ENCODE assay signal across 25 mouse cellular contexts in the genomic region with DNA sequence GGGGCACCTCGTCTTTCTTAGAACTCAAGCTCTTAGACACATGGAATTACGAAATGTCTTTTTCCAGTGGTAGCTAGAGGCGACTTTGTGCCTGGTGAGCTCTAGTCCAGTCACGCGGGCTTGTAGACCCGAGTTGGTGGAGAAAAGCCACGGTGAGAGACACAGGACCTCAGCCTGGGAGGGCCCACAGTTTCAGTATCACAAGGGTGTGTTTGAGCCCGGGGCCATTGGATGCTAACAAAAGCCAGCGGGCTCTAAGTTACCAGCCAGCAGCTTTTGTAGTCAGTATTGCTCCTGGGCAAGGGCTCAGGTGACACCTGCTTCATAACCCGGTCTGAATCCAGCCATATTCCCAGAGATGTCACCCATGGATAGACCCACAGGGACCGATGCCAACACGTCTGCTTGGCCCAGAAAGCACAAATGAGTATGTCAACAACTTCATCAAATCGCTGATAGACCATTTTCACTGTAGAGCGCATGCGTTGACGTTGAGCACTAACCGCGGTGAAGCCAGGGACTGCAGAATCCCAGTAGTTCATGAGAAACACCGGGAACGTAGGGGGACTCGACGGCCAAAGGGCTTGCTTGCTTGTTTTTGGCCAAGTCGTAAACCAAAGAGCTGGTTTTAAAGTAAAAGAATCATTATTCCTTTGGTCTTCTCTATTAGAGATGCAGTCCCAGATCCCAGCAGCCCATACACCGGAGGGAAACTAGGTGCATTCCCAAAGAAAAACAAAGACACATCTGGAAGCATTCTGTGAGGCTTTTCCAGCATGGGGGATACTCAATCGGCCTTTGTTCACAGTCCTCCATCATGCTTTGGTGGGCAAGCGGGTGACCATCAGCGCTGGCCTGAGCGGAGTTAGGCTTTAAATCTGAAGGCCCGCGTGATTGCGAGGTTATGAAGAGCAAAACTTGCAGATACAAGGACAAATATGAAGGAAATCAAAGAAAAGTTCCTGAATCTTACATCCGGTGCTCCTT. TPM values are rescaled to one million over a fixed set of nuclear protein-coding genes. Genes with fewer than 3 reads are reported as not detected.
A peak's percentile ranks its signal among the peaks of the same experiment; 100 is the strongest.
DNase-seq lines count a peak whose midpoint lies in the region; ATAC-seq and TF ChIP-seq lines count a peak whose summit lies in the region.
"Had no signal": no experiment of that assay in that cellular context is flagged by ENCODE, and none has a peak within 500 bp of the region (broad histone marks: within the 10 kb centered on the region; RNA-seq: fewer than 3 reads in every experiment).

No protein-coding gene starts in this region.

- no peak overlapping the region for H3K9ac ChIP-seq in hindbrain, embryonic 14.5 days
- peak overlapping the region; percentile 71; the same call in 1 of the 2 replicates for H3K9ac ChIP-seq in ES-E14 (ENCODE audit: insufficient read depth, low read depth, low read length, poor library complexity, severe bottlenecking)
- H3K9ac ChIP-seq in limb, embryonic 13.5 days: no peak overlapping the region
- H3K9ac ChIP-seq: forebrain, postnatal 0 days; heart, embryonic 12.5 days; lung, embryonic 14.5 days; midbrain, embryonic 12.5 days; neural tube, embryonic 12.5 days had no signal

- no peaks in the 10 kb centered on the region for H3K27me3 ChIP-seq in hindbrain, embryonic 10.5 days (ENCODE audit: insufficient read depth, poor library complexity, severe bottlenecking)
- H3K27me3 ChIP-seq in hindbrain, embryonic 14.5 days (ENCODE audit: control insufficient read depth, insufficient read depth, low read length): no peaks in the 10 kb centered on the region
- H3K27me3 ChIP-seq in embryonic facial prominence, embryonic 10.5 days (replicated peaks; ENCODE audit: low read depth, poor library complexity, severe bottlenecking): no peaks in the 10 kb centered on the region
- H3K27me3 ChIP-seq in limb, embryonic 13.5 days: no peaks in the 10 kb centered on the region
- H3K27me3 ChIP-seq: heart, embryonic 12.5 days; neural tube, embryonic 12.5 days had no signal

- H3K4me1 ChIP-seq in hindbrain, embryonic 10.5 days (replicated peaks): peaks cover 56% of the 10 kb centered on the region
- no peaks in the 10 kb centered on the region for H3K4me1 ChIP-seq in hindbrain, embryonic 14.5 days (replicated peaks; ENCODE audit: control insufficient read depth, insufficient read depth, low read length)
- peaks cover 22 to 58% of the 10 kb centered on the region in 2 experiments for H3K4me1 ChIP-seq in ES-E14 (ENCODE audit: control insufficient read depth in 2 of 2, insufficient read depth in 2 of 2, low read length in 2 of 2, poor library complexity in 1 of 2)
- peaks cover 90% of the 10 kb centered on the region for H3K4me1 ChIP-seq in embryonic facial prominence, embryonic 10.5 days
- H3K4me1 ChIP-seq in limb, embryonic 13.5 days: peaks cover 77% of the 10 kb centered on the region

- ATAC-seq in hindbrain, embryonic 14.5 days (ENCODE audit: low FRiP score): no peak
- no peak for ATAC-seq in limb, embryonic 13.5 days (ENCODE audit: low FRiP score, low read depth)
- ATAC-seq in cerebellum, adult (ENCODE audit: insufficient number of reproducible peaks, low FRiP score, low TSS enrichment): no peak
- ATAC-seq: forebrain, postnatal 0 days; Patski had no signal

- H3K36me3 ChIP-seq in hindbrain, embryonic 10.5 days: no peaks in the 10 kb centered on the region
- H3K36me3 ChIP-seq in hindbrain, embryonic 14.5 days (replicated peaks; ENCODE audit: control insufficient read depth, insufficient read depth): no peaks in the 10 kb centered on the region
- H3K36me3 ChIP-seq in ES-E14 (ENCODE audit: control insufficient read depth, insufficient read depth, low read length, poor library complexity, severe bottlenecking): no peaks in the 10 kb centered on the region
- no peaks in the 10 kb centered on the region for H3K36me3 ChIP-seq in embryonic facial prominence, embryonic 10.5 days (replicated peaks)
- H3K36me3 ChIP-seq in limb, embryonic 13.5 days: no peaks in the 10 kb centered on the region
- H3K36me3 ChIP-seq: heart, embryonic 12.5 days; midbrain, embryonic 12.5 days; neural tube, embryonic 12.5 days had no signal

- in situ Hi-C loops in ES-E14 (cut with MboI; ENCODE audit: low sequenced_read_pairs in 2 of 2, unreplicated experiment in 2 of 2): no loop called here

- H3K27ac ChIP-seq in hindbrain, embryonic 10.5 days: peak overlapping the region; percentile 54; the same call in 1 of the 2 replicates
- no peak overlapping the region for H3K27ac ChIP-seq in hindbrain, embryonic 14.5 days
- H3K27ac ChIP-seq in ES-E14 (ENCODE audit: insufficient read depth, low read depth, low read length, poor library complexity, severe bottlenecking): peak overlapping the region; percentile 80; the same call in 1 of the 2 replicates
- H3K27ac ChIP-seq in embryonic facial prominence, embryonic 10.5 days (replicated peaks): peak overlapping the region; percentile 79
- 0 out of 2 replicates have a peak overlapping the region, but pooled peaks have one; percentile 73 for H3K27ac ChIP-seq in limb, embryonic 13.5 days
- H3K27ac ChIP-seq: layer of hippocampus, adult 2 months; macrophage; neural tube, embryonic 12.5 days had no signal

- no peak overlapping the region for H3K4me2 ChIP-seq in hindbrain, embryonic 14.5 days (replicated peaks)
- H3K4me2 ChIP-seq in limb, embryonic 13.5 days (replicated peaks): no peak overlapping the region
- H3K4me2 ChIP-seq: heart, embryonic 12.5 days; liver, embryonic 11.5 days; lung, embryonic 14.5 days; midbrain, embryonic 12.5 days; neural tube, embryonic 12.5 days had no signal

- H3K4me3 ChIP-seq in hindbrain, embryonic 10.5 days: no peak overlapping the region
- H3K4me3 ChIP-seq in hindbrain, embryonic 14.5 days (replicated peaks; ENCODE audit: low read length): no peak overlapping the region
- H3K4me3 ChIP-seq in ES-E14 (ENCODE audit: insufficient read depth in 1 of 2, low read depth in 1 of 2, low read length in 2 of 2, poor library complexity in 1 of 2, severe bottlenecking in 1 of 2): peak overlapping the region; percentile 23 to 29
- H3K4me3 ChIP-seq in embryonic facial prominence, embryonic 10.5 days: no peak overlapping the region
- H3K4me3 ChIP-seq in limb, embryonic 13.5 days: no peak overlapping the region
- H3K4me3 ChIP-seq: heart, embryonic 12.5 days; layer of hippocampus, adult 2 months; midbrain, embryonic 12.5 days; neural tube, embryonic 12.5 days had no signal

- 81% methylated on average over 32 of the region's 32 CpGs for WGBS in hindbrain, embryonic 10.5 days
- 85% methylated on average over 32 of the region's 32 CpGs for WGBS in hindbrain, embryonic 14.5 days
- WGBS in embryonic facial prominence, embryonic 10.5 days: 69% methylated on average over 32 of the region's 32 CpGs
- 80% methylated on average over 32 of the region's 32 CpGs for whole genome bisulfite sequencing in limb, embryonic 13.5 days

- peak; percentile 18 for DNase-seq in hindbrain, embryonic 10.5 days (ENCODE audit: low spot score)
- DNase-seq in hindbrain, embryonic 14.5 days (ENCODE audit: low spot score): no peak
- DNase-seq in ES-E14 (ENCODE audit: low read depth, low spot score): peak; percentile 53
- DNase-seq in embryonic facial prominence, embryonic 10.5 days (ENCODE audit: low spot score): peak; percentile 57
- no peak for DNase-seq in spleen, adult 18-20 months
- no peak for DNase-seq in lung, postnatal 14 days
- DNase-seq: adrenal gland, postnatal 14 days; cerebellum, adult 11 months; cerebellum, postnatal 10 days; forebrain, postnatal 0 days; heart, postnatal 36 days; kidney, adult 11 months; kidney, postnatal 14 days; lung, embryonic 14.5 days; thymus, adult 18-20 months had no signal

- no peaks in the 10 kb centered on the region for H3K9me3 ChIP-seq in hindbrain, embryonic 10.5 days
- no peaks in the 10 kb centered on the region for H3K9me3 ChIP-seq in hindbrain, embryonic 14.5 days (ENCODE audit: control insufficient read depth, low read length)
- no peaks in the 10 kb centered on the region for H3K9me3 ChIP-seq in ES-E14 (ENCODE audit: control insufficient read depth, insufficient read depth, low read depth, low read length)
- no peaks in the 10 kb centered on the region for H3K9me3 ChIP-seq in embryonic facial prominence, embryonic 10.5 days
- no peaks in the 10 kb centered on the region for H3K9me3 ChIP-seq in limb, embryonic 13.5 days
- H3K9me3 ChIP-seq: heart, embryonic 12.5 days; midbrain, embryonic 12.5 days; neural tube, embryonic 12.5 days had no signal

TF ChIP-seq in ES-E14, 5 proteins besides CTCF, POLR2A, EP300 and RAD21:
- TF ChIP-seq ZC3H11A (IDR thresholded peaks at IDR 0.05; ENCODE audit: borderline replicate concordance, low read depth, low read length) (no peak), ZNF384 (IDR thresholded peaks at IDR 0.05; ENCODE audit: low read depth, low read length) (no peak), MAFK (IDR thresholded peaks at IDR 0.05; ENCODE audit: insufficient read depth, low read depth, low read length) (no peak), CHD2 (IDR thresholded peaks at IDR 0.05; ENCODE audit: low read depth, low read length) (no peak), HCFC1 (IDR thresholded peaks at IDR 0.05; ENCODE audit: borderline replicate concordance, insufficient read depth, low read length) (no peak)

RNA-seq across cellular contexts. Expression of a gene that starts 44.3 kb away (rescaled TPM):
- 297 and 325 TPM in 2 replicates for polyA plus RNA-seq in hindbrain, embryonic 10.5 days (2016; fragmentation: Nextera tagmentation; extraction: Ambion mirVana)
- polyA plus RNA-seq in hindbrain, embryonic 14.5 days (2014; fragmentation: Nextera tagmentation; extraction: Ambion mirVana): 202 and 203 TPM in 2 replicates
- 18.7 and 25.7 TPM in 2 replicates for total RNA-seq in ES-E14 (2012; rRNA removed)
- 368 and 392 TPM in 2 replicates for polyA plus RNA-seq in embryonic facial prominence, embryonic 10.5 days (2016; fragmentation: Nextera tagmentation; extraction: Ambion mirVana)
- 266 and 267 TPM in 2 replicates for polyA plus RNA-seq in limb, embryonic 13.5 days (2015; fragmentation: Nextera tagmentation; extraction: Ambion mirVana)
- total RNA-seq: monocyte, adult 5-6 weeks had no signal

Comparison
In these comparisons a context has a peak if more than half of its experiments do, and no peak if none do; other contexts are left out.
1. DNase-seq: peak in hindbrain, embryonic 10.5 days (single experiment), ES-E14 (single experiment) and embryonic facial prominence, embryonic 10.5 days (single experiment); none in hindbrain, embryonic 14.5 days (single experiment), spleen, adult 18-20 months (0 of 2) and lung, postnatal 14 days (single experiment).
2. H3K4me3 ChIP-seq: peak in ES-E14 (2 of 2); none in hindbrain, embryonic 10.5 days (single experiment), hindbrain, embryonic 14.5 days (single experiment), embryonic facial prominence, embryonic 10.5 days (single experiment) and limb, embryonic 13.5 days (single experiment).